Mouse (Mus musculus) kidney, postnatal 25 days (tissue): ENCODE measurements at regions not wholly inside any gene's neighbourhood (a gene's known extent, or its start where the extent isn't known, plus 50 kb on each side); places are given as distances from the start of the nearest gene placed in this dataset.
A peak's percentile ranks its signal among the peaks of the same experiment; 100 is the strongest.
"Not testable (repeated sequence)": the region's sequence is repeated elsewhere in the genome, so short reads cannot be mapped to it uniquely, and the experiment has no call there.

Experiments used
- DNase-seq, 2 experiments: peaks; one replicate each; pipeline ENCODE4 v3.0.0; 2021; ENCODE audit warnings: mixed read lengths in 2 of 2

DNA sequence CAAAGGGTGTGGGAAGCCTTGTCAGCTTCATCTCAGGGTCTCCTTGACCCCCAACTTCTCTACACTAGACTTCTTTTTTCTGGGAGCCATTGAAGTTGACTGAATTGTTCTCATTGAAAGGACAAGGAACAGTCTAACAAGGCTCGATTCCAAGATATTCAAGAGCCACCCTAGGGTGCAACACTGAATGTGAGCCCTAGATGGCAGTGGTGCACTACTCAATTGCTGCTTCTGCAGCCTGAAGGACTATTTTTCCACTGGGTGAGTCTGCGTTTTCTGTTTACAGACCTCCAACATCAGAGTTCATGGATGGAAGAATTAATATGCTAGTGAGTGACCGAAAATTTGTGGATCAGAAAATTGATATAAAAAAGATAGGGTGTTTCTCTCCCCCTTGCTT, 161.5 kb downstream of the Hpcal1 start:
- DNase-seq = peak in 1 of 2 experiments; percentile 62

DNA sequence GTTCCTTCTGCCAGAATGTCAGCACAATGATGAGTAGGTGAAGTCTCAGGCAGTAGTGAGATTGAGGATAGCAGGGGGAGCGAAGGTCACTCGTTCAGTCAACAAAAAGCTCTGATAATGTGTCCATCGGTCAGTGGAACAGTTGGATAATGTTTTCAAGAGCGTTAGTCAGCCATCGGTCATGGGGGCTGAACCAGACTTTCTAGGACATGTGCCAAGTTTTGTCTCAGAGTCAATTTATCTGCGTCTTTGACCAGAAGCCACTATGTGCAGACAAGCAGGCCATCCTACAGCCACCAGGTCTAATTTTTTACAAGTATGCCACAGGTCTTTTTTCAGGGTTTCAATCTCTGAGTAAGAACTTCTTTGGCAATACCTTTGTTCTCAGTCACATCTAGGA, 181.8 kb downstream of the Hpcal1 start:
- DNase-seq = not testable (repeated sequence)

- peak; percentile 89 to 96 for DNase-seq
Measured at GRCm38 (mm10) chr12:17881371-17882116, 190.9 kb downstream of the Hpcal1 start.

DNA sequence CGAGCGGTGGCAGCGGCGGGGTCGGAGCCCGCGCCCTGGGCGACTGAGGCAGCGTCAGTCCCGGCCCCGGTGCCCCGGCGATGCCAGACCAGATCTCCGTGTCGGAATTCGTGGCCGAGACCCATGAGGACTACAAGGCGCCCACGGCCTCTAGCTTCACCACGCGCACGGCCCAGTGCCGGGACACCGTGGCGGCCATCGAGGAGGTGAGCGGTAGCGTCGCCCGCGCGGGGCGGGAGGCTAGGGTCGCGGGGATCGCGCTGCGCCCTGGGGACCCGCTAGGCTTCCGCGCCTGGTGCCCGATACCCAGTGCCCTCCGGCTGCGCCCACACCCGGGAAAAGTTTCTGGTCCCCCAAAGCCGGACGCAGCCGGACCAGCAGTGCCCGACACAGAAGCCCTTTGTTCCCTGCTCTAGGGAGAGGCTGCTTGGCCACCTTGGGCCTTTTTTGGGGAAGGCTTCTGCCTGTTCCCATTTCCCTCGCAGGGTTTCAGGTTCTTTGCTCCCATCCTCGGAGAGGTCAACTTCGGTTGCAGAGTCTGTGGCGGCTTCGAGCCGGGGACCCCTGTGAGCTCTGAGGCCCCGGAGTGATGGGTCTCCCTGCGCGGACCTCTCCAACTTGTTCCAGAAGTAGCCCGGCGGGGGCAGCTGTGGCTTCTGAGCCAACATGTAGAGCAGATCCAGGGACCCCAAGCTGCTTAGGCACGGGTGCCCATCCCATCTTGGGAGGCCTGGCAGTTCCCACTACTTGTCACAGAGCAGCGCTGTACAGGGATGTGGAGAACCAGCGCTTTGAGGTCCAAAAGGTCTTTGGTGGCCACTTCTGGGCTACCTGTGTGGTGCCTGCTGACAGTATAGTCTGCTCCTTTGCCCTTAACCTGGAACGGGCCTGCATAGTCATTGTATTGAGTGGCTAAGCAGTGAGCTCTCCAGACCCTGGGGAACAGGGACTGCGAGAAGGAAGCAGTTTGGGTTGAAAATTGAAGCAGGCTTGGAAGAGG, 191.8 kb downstream of the Hpcal1 start:
- peak in 1 of 2 experiments; percentile 26 for DNase-seq

DNA sequence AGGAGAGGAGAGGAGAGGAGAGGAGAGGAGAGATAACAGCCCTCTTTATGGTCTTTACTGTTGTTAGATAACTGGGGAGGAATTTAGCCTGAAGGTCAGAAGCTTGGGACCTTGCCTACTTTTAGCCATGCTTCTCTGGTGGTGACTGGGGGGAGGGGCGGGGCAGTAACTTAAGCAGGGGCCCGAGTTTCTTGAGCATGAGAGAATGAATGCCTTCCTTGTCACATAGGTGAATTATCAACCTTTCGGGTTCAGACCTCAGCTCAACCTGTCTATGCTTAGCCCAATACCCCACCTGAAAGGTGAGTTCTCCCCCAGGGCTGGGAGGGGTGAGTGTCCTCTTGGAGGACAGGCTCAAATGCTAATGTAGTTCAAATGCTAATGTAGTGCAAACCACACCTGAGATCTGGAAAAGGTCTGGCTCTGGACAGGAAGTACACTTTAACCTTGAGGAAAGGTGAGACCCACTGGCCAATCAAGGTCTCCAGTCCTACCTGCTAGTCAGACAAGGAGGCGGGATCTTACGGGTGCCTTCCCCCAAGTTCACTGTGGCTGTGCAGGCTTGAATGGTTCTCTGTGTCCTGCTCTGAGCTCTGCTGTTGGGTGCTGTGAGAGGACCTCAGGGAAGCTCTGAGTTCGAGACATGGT, 201.1 kb downstream of the Hpcal1 start:
- not testable (repeated sequence) for DNase-seq

- not testable (repeated sequence) for DNase-seq
Measured at GRCm38 (mm10) chr12:17913058-17913457, 222.4 kb downstream of the Hpcal1 start.
